Mouse (Mus musculus): ENCODE measurements at regions not wholly inside any gene's neighbourhood (a gene's known extent, or its start where the extent isn't known, plus 50 kb on each side); places are given as distances from the start of the nearest gene placed in this dataset.

DNA sequence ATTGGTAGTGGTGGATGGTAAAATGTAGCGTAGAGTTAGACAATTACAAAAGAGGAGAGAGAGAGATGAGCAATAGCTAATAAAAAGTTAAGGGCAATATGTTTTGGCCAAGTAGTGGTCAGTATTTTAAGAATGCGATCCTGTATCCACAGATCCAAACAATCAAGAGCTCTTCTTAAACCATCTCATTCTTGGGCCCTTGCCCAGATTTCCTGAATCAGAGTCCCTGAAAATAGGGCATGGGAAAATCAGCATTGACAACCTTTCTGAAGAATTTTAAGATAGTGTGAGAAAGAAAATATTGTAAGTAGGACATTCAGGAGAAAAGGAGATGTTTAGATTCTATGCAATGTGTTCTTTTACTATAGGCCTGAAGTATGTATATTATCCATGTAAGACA is 81.4 kb upstream of the Dmac1 start:
- DNase-seq (ENCODE audit: low spot score) (no peak), ATAC-seq (replicated peaks; ENCODE audit: insufficient number of reproducible peaks, low FRiP score, low TSS enrichment, low read depth) (no peak)
- Histone ChIP-seq H3K4me3 (ENCODE audit: low read depth, low read length) (no peak overlapping the region), H3K4me1 (ENCODE audit: control insufficient read depth, insufficient read depth, low read length) (no peaks in the 10 kb centered on the region), H3K27ac (replicated peaks; ENCODE audit: low read depth, low read length) (no peak overlapping the region), H3K4me2 (ENCODE audit: low read depth, low read length) (no peak overlapping the region), H3K9ac (replicated peaks; ENCODE audit: low read length) (no peak overlapping the region), H3K27me3 (ENCODE audit: control insufficient read depth, insufficient read depth, low read length) (no peaks in the 10 kb centered on the region), H3K36me3 (replicated peaks; ENCODE audit: control insufficient read depth, insufficient read depth, low read depth, low read length) (no peaks in the 10 kb centered on the region), H3K9me3 (replicated peaks; ENCODE audit: control insufficient read depth, low read length) (no peaks in the 10 kb centered on the region)
- WGBS, result 95% methylated on average over 2 of the region's 2 CpGs

DNA sequence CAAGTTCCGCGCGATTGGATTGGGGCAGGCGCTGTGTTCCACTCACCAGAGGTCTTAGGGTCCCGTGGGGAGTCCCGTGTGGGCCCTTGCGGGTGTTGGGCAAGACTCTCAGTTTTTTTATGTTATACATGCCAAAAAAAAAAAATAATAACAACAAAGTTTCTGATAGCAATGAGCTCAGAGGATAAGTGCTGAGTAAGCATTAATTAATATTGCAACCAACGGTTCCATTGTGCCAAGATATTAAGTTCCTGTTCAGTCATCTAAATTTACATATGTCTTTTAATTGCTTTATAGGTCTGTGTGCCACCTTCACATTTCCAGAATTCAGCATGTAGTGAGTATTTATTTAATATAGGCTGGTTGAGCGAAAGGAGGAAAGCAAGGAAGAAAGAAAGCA is 77.5 kb upstream of the Dmac1 start:
- ATAC-seq (replicated peaks; ENCODE audit: insufficient number of reproducible peaks, low FRiP score, low TSS enrichment, low read depth), result no peak
- Histone ChIP-seq H3K4me3 (ENCODE audit: low read depth, low read length) (no peak overlapping the region), H3K4me1 (ENCODE audit: control insufficient read depth, insufficient read depth, low read length) (no peaks in the 10 kb centered on the region), H3K9me3 (replicated peaks; ENCODE audit: control insufficient read depth, low read length) (no peaks in the 10 kb centered on the region), H3K36me3 (replicated peaks; ENCODE audit: control insufficient read depth, insufficient read depth, low read depth, low read length) (no peaks in the 10 kb centered on the region), H3K4me2 (ENCODE audit: low read depth, low read length) (no peak overlapping the region), H3K9ac (replicated peaks; ENCODE audit: low read length) (no peak overlapping the region), H3K27ac (replicated peaks; ENCODE audit: low read depth, low read length) (no peak overlapping the region), H3K27me3 (ENCODE audit: control insufficient read depth, insufficient read depth, low read length) (no peaks in the 10 kb centered on the region)
- WGBS, result 96% methylated on average over 5 of the region's 9 CpGs
- DNase-seq (ENCODE audit: low spot score), result no peak

DNA sequence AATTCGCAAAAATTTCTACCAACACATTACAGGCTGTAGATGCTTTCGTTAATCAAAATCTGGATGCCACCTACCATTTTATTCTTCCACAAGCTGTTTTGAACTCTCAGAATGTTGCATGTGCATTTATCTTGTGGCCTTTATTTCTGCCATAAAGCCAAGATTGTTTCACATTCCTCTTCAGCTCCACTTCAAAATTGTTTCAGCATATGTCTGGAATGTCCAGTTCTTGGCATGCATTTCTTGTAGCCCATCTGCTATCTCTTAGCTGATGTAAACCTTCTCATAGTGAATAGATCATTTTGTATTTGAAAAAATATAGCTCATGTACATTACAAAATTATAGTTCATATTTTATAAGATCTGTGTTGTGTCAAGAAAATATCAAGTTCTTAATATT is 56.4 kb upstream of the Dmac1 start:
- H3K27me3 ChIP-seq (ENCODE audit: control insufficient read depth, insufficient read depth, low read length), result no peaks in the 10 kb centered on the region
- 93% methylated on average over 2 of the region's 2 CpGs for WGBS
- no peak overlapping the region for H3K4me2 ChIP-seq (ENCODE audit: low read depth, low read length)
- DNase-seq (ENCODE audit: low spot score) (no peak), ATAC-seq (replicated peaks; ENCODE audit: insufficient number of reproducible peaks, low FRiP score, low TSS enrichment, low read depth) (no peak)
- no peak overlapping the region for H3K9ac ChIP-seq (replicated peaks; ENCODE audit: low read length)
- no peaks in the 10 kb centered on the region for H3K9me3 ChIP-seq (replicated peaks; ENCODE audit: control insufficient read depth, low read length)
- no peaks in the 10 kb centered on the region for H3K4me1 ChIP-seq (ENCODE audit: control insufficient read depth, insufficient read depth, low read length)
- no peak overlapping the region for H3K27ac ChIP-seq (replicated peaks; ENCODE audit: low read depth, low read length)
- H3K36me3 ChIP-seq (replicated peaks; ENCODE audit: control insufficient read depth, insufficient read depth, low read depth, low read length), result no peaks in the 10 kb centered on the region
- H3K4me3 ChIP-seq (ENCODE audit: low read depth, low read length), result no peak overlapping the region

DNA sequence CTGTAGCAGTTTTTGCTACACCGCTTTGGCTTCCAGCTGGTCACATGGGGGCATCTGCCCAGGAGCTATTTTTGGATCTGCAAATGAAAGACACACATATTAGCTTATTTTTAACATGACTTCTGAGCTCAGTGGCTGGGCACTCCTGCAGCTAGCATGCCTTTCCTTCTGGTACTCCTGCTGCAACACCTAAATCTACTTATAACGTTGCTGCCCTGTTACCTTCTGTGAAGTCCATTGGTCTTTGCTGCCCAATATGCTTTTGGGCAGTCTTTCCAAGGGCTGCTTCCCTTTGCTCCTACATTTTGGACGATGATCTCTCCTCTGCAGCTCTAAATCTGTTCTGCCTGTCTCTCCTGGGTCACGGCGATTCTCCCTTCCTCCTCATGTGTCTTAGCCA is 54.7 kb upstream of the Dmac1 start:
- DNase-seq (ENCODE audit: low spot score) (no peak), ATAC-seq (replicated peaks; ENCODE audit: insufficient number of reproducible peaks, low FRiP score, low TSS enrichment, low read depth) (no peak)
- Histone ChIP-seq H3K4me2 (ENCODE audit: low read depth, low read length) (no peak overlapping the region), H3K9me3 (replicated peaks; ENCODE audit: control insufficient read depth, low read length) (no peaks in the 10 kb centered on the region), H3K4me1 (ENCODE audit: control insufficient read depth, insufficient read depth, low read length) (no peaks in the 10 kb centered on the region), H3K4me3 (ENCODE audit: low read depth, low read length) (no peak overlapping the region), H3K27me3 (ENCODE audit: control insufficient read depth, insufficient read depth, low read length) (no peaks in the 10 kb centered on the region), H3K27ac (replicated peaks; ENCODE audit: low read depth, low read length) (no peak overlapping the region), H3K36me3 (replicated peaks; ENCODE audit: control insufficient read depth, insufficient read depth, low read depth, low read length) (no peaks in the 10 kb centered on the region), H3K9ac (replicated peaks; ENCODE audit: low read length) (no peak overlapping the region)
- 57% methylated on average over 5 of the region's 5 CpGs for WGBS

DNA sequence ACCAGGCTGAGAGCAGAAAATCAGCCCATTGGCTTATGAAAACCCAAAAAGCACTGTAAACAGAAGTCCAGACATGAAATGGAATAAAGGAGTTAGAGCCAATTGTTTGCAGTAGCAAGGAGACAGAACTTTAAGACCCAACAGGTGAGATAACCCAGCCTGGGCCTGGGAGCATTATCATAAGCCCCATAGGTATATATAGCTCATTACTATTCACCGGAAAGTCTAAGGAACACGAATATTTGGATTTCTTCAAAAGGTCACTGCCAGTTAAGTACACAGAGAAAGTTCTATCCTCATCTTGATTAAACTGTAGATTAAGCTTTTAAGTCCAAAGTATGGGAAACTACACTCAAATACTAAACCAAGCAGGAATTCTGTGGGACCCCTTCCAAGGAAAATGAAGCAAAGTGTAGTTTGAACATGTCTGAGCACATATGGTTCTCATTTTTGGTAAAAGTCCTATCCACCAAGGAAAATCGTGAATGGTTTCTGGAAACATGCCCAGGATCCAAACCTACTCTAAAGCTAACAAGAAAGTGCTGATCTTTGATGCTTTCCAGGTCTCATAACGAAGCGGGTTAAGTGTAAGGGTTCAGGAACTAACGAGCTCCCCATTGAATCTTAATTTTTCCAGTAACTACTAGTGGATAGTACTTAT is 51.5 kb upstream of the Dmac1 start:
- ATAC-seq (replicated peaks; ENCODE audit: insufficient number of reproducible peaks, low FRiP score, low TSS enrichment, low read depth) (no peak), DNase-seq (ENCODE audit: low spot score) (peak; percentile 67)
- Histone ChIP-seq H3K4me2 (ENCODE audit: low read depth, low read length) (no peak overlapping the region), H3K9me3 (replicated peaks; ENCODE audit: control insufficient read depth, low read length) (no peaks in the 10 kb centered on the region), H3K4me3 (ENCODE audit: low read depth, low read length) (no peak overlapping the region), H3K27me3 (ENCODE audit: control insufficient read depth, insufficient read depth, low read length) (no peaks in the 10 kb centered on the region), H3K27ac (replicated peaks; ENCODE audit: low read depth, low read length) (no peak overlapping the region), H3K36me3 (replicated peaks; ENCODE audit: control insufficient read depth, insufficient read depth, low read depth, low read length) (no peaks in the 10 kb centered on the region), H3K9ac (replicated peaks; ENCODE audit: low read length) (no peak overlapping the region), H3K4me1 (ENCODE audit: control insufficient read depth, insufficient read depth, low read length) (no peaks in the 10 kb centered on the region)
- 39% methylated on average over 6 of the region's 6 CpGs for WGBS
